Mouse (Mus musculus): Measurements from ENCODE around the gene Myh7b. TPM values are rescaled to one million over a fixed set of nuclear protein-coding genes. Genes with fewer than 3 reads are reported as not detected.

Myh7b gene
- total and polyA plus RNA-seq, 3 experiments, result 2.2 to 5.9 TPM; not detected in 1

- no peak for DNase-seq (ENCODE audit: low read depth, low spot score)
- no peak overlapping the region for H3K27ac ChIP-seq (ENCODE audit: control insufficient read depth, low read depth, low read length)
- H3K9ac ChIP-seq (ENCODE audit: control insufficient read depth, low read depth, low read length, poor library complexity, severe bottlenecking), result no peak overlapping the region
- no peaks in the 10 kb centered on the region for H3K9me3 ChIP-seq (replicated peaks; ENCODE audit: insufficient read depth, low read length)
- peaks cover 0 to 8% of the 10 kb centered on the region in 2 experiments; a peak in 2 of 4 replicates for H3K36me3 ChIP-seq (ENCODE audit: control insufficient read depth in 1 of 2, insufficient read depth in 2 of 2, low read length in 2 of 2)
- TF ChIP-seq E2F4 (IDR thresholded peaks at IDR 0.05; ENCODE audit: borderline replicate concordance, low read depth, low read length), result no peak
- no peak for TF ChIP-seq SMC3 (IDR thresholded peaks at IDR 0.05; ENCODE audit: low read depth, low read length)
- no peak for TF ChIP-seq NELFE (IDR thresholded peaks at IDR 0.05; ENCODE audit: low read depth, low read length)
- TF ChIP-seq USF2 (IDR thresholded peaks at IDR 0.05; ENCODE audit: borderline replicate concordance in 1 of 2, insufficient read depth in 1 of 2, low read depth in 1 of 2, low read length in 2 of 2), result no peak
- TF ChIP-seq CHD2 (IDR thresholded peaks at IDR 0.05; ENCODE audit: low read length), result no peak
- no peak for TF ChIP-seq HCFC1 (IDR thresholded peaks at IDR 0.05; ENCODE audit: low read depth, low read length)
- TF ChIP-seq POLR2AphosphoS2 (IDR thresholded peaks at IDR 0.05; ENCODE audit: low read length), result no peak
- no peak for TF ChIP-seq SIN3A (IDR thresholded peaks at IDR 0.05; ENCODE audit: low read length)
- TF ChIP-seq EP300 (IDR thresholded peaks at IDR 0.05; ENCODE audit: low read depth in 1 of 2, low read length in 2 of 2), result no peak
- no peak for TF ChIP-seq ZNF384 (IDR thresholded peaks at IDR 0.05; ENCODE audit: low read depth, low read length)
- H3K4me1 ChIP-seq (ENCODE audit: control insufficient read depth in 1 of 2, insufficient read depth in 2 of 2, low read length in 2 of 2), result no peaks in the 10 kb centered on the region
- no peaks in the 10 kb centered on the region for H3K79me2 ChIP-seq (ENCODE audit: control insufficient read depth, insufficient read depth, low read length, poor library complexity)
- no peak overlapping the region for H3K4me3 ChIP-seq (ENCODE audit: control insufficient read depth in 1 of 2, insufficient read depth in 1 of 2, low read depth in 2 of 2, low read length in 2 of 2)
- no peaks in the 10 kb centered on the region for H3K27me3 ChIP-seq (ENCODE audit: control insufficient read depth in 1 of 2, insufficient read depth in 2 of 2, low read length in 2 of 2)
Measured at GRCm38 (mm10) chr2:155655759-155656372, 44.9 kb downstream of the Myh7b start.

GRCm38 (mm10) chr2:155662390-155662789, 51.4 kb downstream of the Myh7b start:
- Histone ChIP-seq H3K4me1 (ENCODE audit: control insufficient read depth in 1 of 2, insufficient read depth in 2 of 2, low read length in 2 of 2) (no peaks in the 10 kb centered on the region), H3K9me3 (replicated peaks; ENCODE audit: insufficient read depth, low read length) (no peaks in the 10 kb centered on the region), H3K27me3 (ENCODE audit: control insufficient read depth in 1 of 2, insufficient read depth in 2 of 2, low read length in 2 of 2) (no peaks in the 10 kb centered on the region), H3K36me3 (ENCODE audit: control insufficient read depth in 1 of 2, insufficient read depth in 2 of 2, low read length in 2 of 2) (peaks cover 0 to 24% of the 10 kb centered on the region in 2 experiments; a peak in 3 of 4 replicates), H3K9ac (ENCODE audit: control insufficient read depth, low read depth, low read length, poor library complexity, severe bottlenecking) (no peak overlapping the region), H3K79me2 (ENCODE audit: control insufficient read depth, insufficient read depth, low read length, poor library complexity) (no peaks in the 10 kb centered on the region), H3K27ac (ENCODE audit: control insufficient read depth, low read depth, low read length) (no peak overlapping the region), H3K4me3 (ENCODE audit: control insufficient read depth in 1 of 2, insufficient read depth in 1 of 2, low read depth in 2 of 2, low read length in 2 of 2) (no peak overlapping the region)
- DNase-seq (ENCODE audit: low read depth, low spot score), result no peak
- no peak for TF ChIP-seq NELFE (IDR thresholded peaks at IDR 0.05; ENCODE audit: low read depth, low read length)
- TF ChIP-seq USF2 (IDR thresholded peaks at IDR 0.05; ENCODE audit: borderline replicate concordance in 1 of 2, insufficient read depth in 1 of 2, low read depth in 1 of 2, low read length in 2 of 2), result no peak
- TF ChIP-seq POLR2AphosphoS5 (IDR thresholded peaks at IDR 0.05; ENCODE audit: borderline replicate concordance, low read depth, low read length), result no peak
- no peak for TF ChIP-seq CHD1 (IDR thresholded peaks at IDR 0.05; ENCODE audit: low read depth, low read length)
- no peak for TF ChIP-seq ZC3H11A (IDR thresholded peaks at IDR 0.05; ENCODE audit: low read depth, low read length)
- TF ChIP-seq MYB (IDR thresholded peaks at IDR 0.05; ENCODE audit: low read depth, low read length), result no peak
- TF ChIP-seq TAL1 (IDR thresholded peaks at IDR 0.05; ENCODE audit: low read length), result no peak
- no peak for TF ChIP-seq POLR2A (IDR thresholded peaks at IDR 0.05; ENCODE audit: control insufficient read depth in 1 of 2, insufficient read depth in 1 of 2, low read depth in 1 of 2, low read length in 2 of 2, poor library complexity in 1 of 2)
- TF ChIP-seq EP300 (IDR thresholded peaks at IDR 0.05; ENCODE audit: low read depth in 1 of 2, low read length in 2 of 2), result no peak
- no peak for TF ChIP-seq ZMIZ1 (IDR thresholded peaks at IDR 0.05; ENCODE audit: low read depth, low read length)
- TF ChIP-seq TCF12 (IDR thresholded peaks at IDR 0.05; ENCODE audit: low read depth, low read length), result no peak
- TF ChIP-seq BHLHE40 (IDR thresholded peaks at IDR 0.05; ENCODE audit: borderline replicate concordance, low read depth, low read length), result no peak
- TF ChIP-seq TBP (IDR thresholded peaks at IDR 0.05; ENCODE audit: low read depth, low read length), result no peak
- TF ChIP-seq E2F4 (IDR thresholded peaks at IDR 0.05; ENCODE audit: borderline replicate concordance, low read depth, low read length), result no peak
- TF ChIP-seq MAZ (IDR thresholded peaks at IDR 0.05; ENCODE audit: low read depth, low read length), result no peak
- no peak for TF ChIP-seq POLR2AphosphoS2 (IDR thresholded peaks at IDR 0.05; ENCODE audit: low read length)
- no peak for TF ChIP-seq MAX (IDR thresholded peaks at IDR 0.05; ENCODE audit: low read length)
- TF ChIP-seq SMC3 (IDR thresholded peaks at IDR 0.05; ENCODE audit: low read depth, low read length), result no peak
- no peak for TF ChIP-seq KAT2A (conservative IDR thresholded peaks at IDR 0.05; ENCODE audit: low read depth, low read length)
